Mouse (Mus musculus): ENCODE measurements at regions not wholly inside any gene's neighbourhood (a gene's known extent, or its start where the extent isn't known, plus 50 kb on each side); places are given as distances from the start of the nearest gene placed in this dataset.

DNA sequence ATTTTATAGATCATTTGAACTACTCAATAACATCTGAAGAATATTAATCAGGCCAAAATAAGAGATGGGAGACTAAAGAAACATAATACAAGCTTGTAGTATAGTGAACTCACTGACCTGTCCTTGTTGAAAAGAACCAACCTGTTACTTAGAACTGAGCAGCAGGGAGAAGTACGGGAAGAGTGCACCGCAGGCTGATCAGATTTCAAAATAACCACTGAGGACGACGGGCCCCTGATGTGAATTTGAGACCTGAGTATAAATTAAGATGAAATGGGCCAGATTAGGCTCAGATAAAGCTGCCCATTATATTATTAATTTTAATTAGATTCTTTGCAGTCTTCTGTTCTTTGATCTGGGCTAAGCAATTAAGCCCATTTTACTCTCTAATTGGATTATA lies 391.2 kb upstream of the Tyrp1 start:
- no peak for ATAC-seq (ENCODE audit: extremely low read depth, insufficient number of reproducible peaks, low FRiP score, low TSS enrichment)
- WGBS: 68% methylated on average over 4 of the region's 4 CpGs
- H3K9ac ChIP-seq: no peak overlapping the region

DNA sequence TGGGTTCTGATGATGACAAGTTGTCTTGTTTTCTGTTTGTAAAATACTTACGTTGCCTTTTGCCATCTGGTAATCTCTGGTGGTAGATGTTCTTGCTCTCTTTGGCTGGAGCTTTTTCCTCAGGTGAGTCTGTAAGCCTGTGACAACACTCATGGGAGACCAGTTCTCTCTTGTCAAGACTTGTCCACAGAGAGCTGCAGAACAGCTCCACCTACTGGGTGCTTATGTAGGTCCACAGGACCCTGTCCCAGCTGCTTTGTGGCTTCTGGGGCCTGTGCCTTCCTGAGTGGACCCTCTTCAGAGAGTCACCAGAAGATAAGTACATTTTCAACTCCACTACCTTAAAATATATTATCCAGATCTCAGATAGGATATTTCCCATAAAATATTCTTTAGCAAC lies 370.3 kb upstream of the Tyrp1 start:
- H3K4me3 ChIP-seq: no peak overlapping the region
- H3K9ac ChIP-seq: no peak overlapping the region
- no peaks in the 10 kb centered on the region for H3K9me3 ChIP-seq
- WGBS: 78% methylated on average over 1 of the region's 1 CpGs
- ATAC-seq (ENCODE audit: extremely low read depth, insufficient number of reproducible peaks, low FRiP score, low TSS enrichment): no peak
- H3K4me1 ChIP-seq: no peaks in the 10 kb centered on the region
- no peaks in the 10 kb centered on the region for H3K27me3 ChIP-seq (replicated peaks)
- H3K36me3 ChIP-seq: no peaks in the 10 kb centered on the region
- H3K27ac ChIP-seq (replicated peaks): no peak overlapping the region
- no peak overlapping the region for H3K4me2 ChIP-seq

More for the DNA sequence above, 391.2 kb upstream of the Tyrp1 start:
- no peak overlapping the region for H3K27ac ChIP-seq (replicated peaks)
- no peak overlapping the region for H3K4me2 ChIP-seq
- H3K36me3 ChIP-seq: no peaks in the 10 kb centered on the region
- no peaks in the 10 kb centered on the region for H3K9me3 ChIP-seq
- no peaks in the 10 kb centered on the region for H3K4me1 ChIP-seq
- no peaks in the 10 kb centered on the region for H3K27me3 ChIP-seq (replicated peaks)
- no peak overlapping the region for H3K4me3 ChIP-seq

DNA sequence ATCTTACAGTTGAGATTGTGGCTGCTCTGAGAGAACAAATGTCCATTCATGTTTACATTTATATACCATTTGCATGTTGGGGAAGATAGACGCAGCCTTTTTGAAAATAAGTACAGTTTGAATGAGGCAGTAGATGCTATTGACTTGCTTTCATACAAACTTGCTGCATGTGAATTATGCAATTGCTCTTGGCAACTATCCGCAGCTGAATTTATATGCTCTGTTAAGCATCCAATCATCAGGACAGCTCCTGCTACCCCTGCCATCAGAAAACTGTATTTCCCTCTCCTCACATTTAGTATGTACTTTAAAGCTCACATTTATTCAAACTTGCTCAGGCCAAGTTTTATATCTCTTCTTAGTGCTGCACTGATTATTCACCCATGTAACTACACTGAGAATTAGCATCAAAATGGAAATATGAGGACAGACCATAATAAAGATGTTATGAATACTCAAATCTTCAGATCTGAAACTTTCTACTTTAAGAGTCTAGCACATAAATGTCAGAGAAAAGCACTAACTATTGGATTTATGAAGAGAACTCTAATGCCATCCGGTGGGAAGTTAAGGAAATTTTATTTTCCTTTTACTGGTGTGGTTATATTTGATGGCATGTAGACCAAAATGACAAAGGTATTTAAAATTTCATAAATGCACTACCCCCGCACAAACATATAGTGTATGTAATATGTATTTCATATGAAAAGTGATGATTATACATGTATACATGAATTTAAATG lies 358.0 kb upstream of the Tyrp1 start:
- Histone ChIP-seq H3K27me3 (replicated peaks) (no peaks in the 10 kb centered on the region), H3K27ac (replicated peaks) (no peak overlapping the region), H3K4me1 (no peaks in the 10 kb centered on the region), H3K9me3 (no peaks in the 10 kb centered on the region), H3K36me3 (no peaks in the 10 kb centered on the region), H3K4me2 (no peak overlapping the region), H3K4me3 (no peak overlapping the region), H3K9ac (no peak overlapping the region)
- 79% methylated on average over 4 of the region's 4 CpGs for WGBS
- ATAC-seq (ENCODE audit: extremely low read depth, insufficient number of reproducible peaks, low FRiP score, low TSS enrichment): no peak

DNA sequence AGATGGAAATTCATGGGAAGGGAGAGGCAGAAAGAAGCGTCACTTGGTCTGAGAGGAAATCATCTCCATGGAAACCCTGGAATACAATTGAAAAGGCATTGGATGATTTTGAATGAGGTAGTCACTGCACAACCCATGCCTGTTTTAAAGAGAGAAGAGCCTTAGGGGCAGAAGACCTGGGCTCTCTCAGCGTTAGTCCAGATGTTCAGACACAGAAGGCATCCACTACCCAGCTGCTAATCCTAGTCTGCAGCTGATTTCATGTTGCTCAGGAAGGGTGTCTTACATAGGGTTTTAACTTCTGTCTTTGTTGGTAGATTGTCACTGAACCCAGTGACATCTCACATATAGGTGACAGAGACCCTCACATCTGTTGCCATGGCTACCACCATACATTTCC lies 318.8 kb upstream of the Tyrp1 start:
- Histone ChIP-seq H3K4me2 (no peak overlapping the region), H3K9ac (no peak overlapping the region), H3K36me3 (no peaks in the 10 kb centered on the region), H3K4me3 (no peak overlapping the region), H3K27ac (replicated peaks) (no peak overlapping the region), H3K27me3 (replicated peaks) (no peaks in the 10 kb centered on the region), H3K4me1 (0 out of 2 replicates have a peak, but pooled peaks cover 11% of the 10 kb centered on the region), H3K9me3 (no peaks in the 10 kb centered on the region)
- WGBS: 59% methylated on average over 2 of the region's 2 CpGs
- ATAC-seq (ENCODE audit: extremely low read depth, insufficient number of reproducible peaks, low FRiP score, low TSS enrichment): no peak

DNA sequence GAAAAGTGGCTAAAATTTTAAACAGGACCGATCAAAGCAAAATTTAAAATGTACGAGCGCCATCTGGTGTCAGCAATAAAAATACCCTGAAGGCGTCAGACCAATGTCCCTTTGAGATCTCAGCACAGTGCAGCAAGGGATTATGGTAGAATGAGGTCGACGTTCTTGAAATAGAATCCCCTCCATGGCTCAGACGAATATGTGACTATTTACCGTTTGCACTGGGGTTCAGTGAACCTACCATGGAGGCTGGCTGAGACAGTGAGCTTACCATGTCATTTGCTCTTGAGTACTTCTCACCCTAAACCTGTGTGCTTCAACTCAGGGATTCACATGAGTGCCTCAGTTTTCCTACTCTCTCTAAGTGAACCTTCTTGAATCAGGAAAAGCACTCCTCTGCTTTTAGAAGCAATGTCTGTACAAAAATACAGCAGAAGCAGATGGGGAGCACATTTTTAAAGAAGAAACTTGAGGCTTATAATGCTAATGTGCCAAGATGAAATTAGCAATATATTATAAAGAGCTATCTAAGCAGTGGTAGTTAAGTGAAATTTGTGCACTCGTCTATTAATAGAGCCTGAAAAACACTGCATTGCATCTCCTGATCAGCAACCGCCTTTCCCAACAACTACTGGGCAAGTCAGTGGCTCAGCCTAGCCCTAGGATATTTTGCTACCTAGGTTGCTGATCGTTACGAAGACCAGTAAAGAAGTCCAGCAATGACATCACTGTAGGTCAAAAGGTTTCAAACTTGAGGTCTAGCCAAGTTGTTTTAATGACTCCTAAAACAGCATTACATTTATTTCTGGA lies 316.2 kb upstream of the Tyrp1 start:
- Histone ChIP-seq H3K27me3 (replicated peaks) (no peaks in the 10 kb centered on the region), H3K4me1 (0 out of 2 replicates have a peak, but pooled peaks cover 11% of the 10 kb centered on the region), H3K4me3 (no peak overlapping the region), H3K9ac (no peak overlapping the region; the same call in 1 of the 2 replicates), H3K4me2 (peak overlapping the region; percentile 50), H3K27ac (replicated peaks) (no peak overlapping the region), H3K9me3 (no peaks in the 10 kb centered on the region), H3K36me3 (no peaks in the 10 kb centered on the region)
- 22% methylated on average over 12 of the region's 12 CpGs for WGBS
- peak; percentile 63 for ATAC-seq (ENCODE audit: extremely low read depth, insufficient number of reproducible peaks, low FRiP score, low TSS enrichment)

DNA sequence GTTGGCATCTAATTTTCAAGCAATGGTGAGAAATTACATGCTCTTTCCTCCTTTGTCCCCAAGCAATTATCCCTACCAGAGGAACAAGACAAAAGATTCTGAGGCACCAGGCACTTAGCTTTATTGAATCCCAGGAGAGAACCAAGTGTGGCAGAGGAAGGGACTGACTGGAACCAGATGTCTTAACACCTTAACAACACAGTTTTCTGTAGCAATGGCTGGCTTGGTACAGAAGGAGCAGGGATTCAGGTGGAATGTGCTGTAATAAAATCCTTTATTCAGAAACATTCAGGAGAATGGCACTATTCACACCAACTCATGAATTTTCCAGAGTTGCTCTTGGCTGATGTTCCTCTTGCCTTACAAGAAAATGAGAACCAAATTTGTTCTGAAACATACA lies 315.3 kb upstream of the Tyrp1 start:
- no peaks in the 10 kb centered on the region for H3K9me3 ChIP-seq
- 0 out of 2 replicates have a peak, but pooled peaks cover 11% of the 10 kb centered on the region for H3K4me1 ChIP-seq
- H3K27me3 ChIP-seq (replicated peaks): no peaks in the 10 kb centered on the region
- no peak overlapping the region for H3K27ac ChIP-seq (replicated peaks)
- H3K9ac ChIP-seq: no peak overlapping the region
- H3K4me2 ChIP-seq: no peak overlapping the region
- H3K36me3 ChIP-seq: no peaks in the 10 kb centered on the region
- H3K4me3 ChIP-seq: no peak overlapping the region
- no peak for ATAC-seq (ENCODE audit: extremely low read depth, insufficient number of reproducible peaks, low FRiP score, low TSS enrichment)

DNA sequence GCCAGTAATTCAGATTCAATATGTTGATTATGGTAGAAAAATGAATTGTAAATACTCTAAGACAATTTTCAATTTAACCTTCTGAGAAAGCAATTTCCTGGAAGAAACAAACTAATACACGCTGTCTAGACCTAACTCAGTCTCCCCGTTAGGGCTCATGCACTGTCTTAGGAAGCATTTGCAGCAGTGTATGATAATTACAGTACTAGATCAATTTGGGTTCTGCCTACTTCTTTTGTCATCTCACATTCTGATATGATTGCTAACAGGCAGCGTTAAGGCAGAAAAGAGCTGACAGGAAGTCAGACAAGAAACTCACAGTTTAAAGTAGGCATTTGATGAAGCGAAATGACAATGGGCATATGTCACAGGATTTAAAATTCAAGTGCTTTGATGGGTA lies 294.1 kb upstream of the Tyrp1 start:
- Histone ChIP-seq H3K4me1 (no peaks in the 10 kb centered on the region), H3K27me3 (replicated peaks) (no peaks in the 10 kb centered on the region), H3K36me3 (no peaks in the 10 kb centered on the region), H3K27ac (replicated peaks) (no peak overlapping the region), H3K9me3 (no peaks in the 10 kb centered on the region), H3K9ac (no peak overlapping the region), H3K4me3 (no peak overlapping the region), H3K4me2 (no peak overlapping the region)
- no peak for ATAC-seq (ENCODE audit: extremely low read depth, insufficient number of reproducible peaks, low FRiP score, low TSS enrichment)
- WGBS: 70% methylated on average over 4 of the region's 4 CpGs

DNA sequence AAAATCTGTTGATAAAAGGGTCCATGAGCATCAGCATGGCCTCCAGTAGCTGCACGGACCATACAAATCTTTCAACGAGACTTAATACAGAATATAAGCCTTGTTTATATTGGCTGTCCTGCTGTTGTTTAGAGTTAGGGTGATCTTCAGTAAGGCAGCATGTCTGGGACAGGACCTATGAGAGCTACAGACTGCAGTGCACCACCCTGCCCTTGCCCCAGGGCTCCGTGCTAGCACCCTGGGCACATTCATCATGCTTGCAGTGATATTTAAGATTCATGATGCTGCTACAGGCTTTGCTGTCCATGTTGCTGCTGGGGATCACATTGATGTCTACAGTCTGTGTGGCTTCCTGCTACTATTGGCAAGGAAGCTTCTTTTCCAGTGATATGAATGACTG lies 288.8 kb upstream of the Tyrp1 start:
- no peaks in the 10 kb centered on the region for H3K27me3 ChIP-seq (replicated peaks)
- H3K4me3 ChIP-seq: no peak overlapping the region
- H3K4me2 ChIP-seq: no peak overlapping the region
- H3K27ac ChIP-seq (replicated peaks): no peak overlapping the region
- no peak overlapping the region for H3K9ac ChIP-seq
- H3K9me3 ChIP-seq: no peaks in the 10 kb centered on the region
- H3K4me1 ChIP-seq: no peaks in the 10 kb centered on the region
- WGBS: 80% methylated on average over 3 of the region's 3 CpGs
- no peak for ATAC-seq (ENCODE audit: extremely low read depth, insufficient number of reproducible peaks, low FRiP score, low TSS enrichment)
- H3K36me3 ChIP-seq: no peaks in the 10 kb centered on the region

DNA sequence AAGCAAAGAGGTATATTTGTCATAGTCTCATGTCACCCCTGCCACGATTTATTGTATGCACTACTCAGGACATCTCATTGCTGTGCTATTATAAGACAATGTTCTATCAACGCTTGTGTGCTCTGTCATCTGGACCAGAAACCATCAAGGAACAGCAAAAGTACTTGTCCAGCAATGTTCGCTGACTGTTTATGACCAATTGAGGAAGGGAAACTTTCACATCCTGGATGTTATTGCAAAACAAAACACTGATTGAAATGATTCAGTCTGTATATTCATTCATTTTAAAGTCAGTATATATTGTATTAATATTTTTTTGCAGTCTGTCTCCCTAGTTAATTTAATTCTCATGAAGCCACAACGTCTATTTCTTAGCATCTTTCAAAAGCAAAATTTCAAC lies 244.5 kb upstream of the Tyrp1 start:
- Histone ChIP-seq H3K36me3 (no peaks in the 10 kb centered on the region), H3K4me1 (no peaks in the 10 kb centered on the region), H3K9ac (no peak overlapping the region), H3K27ac (replicated peaks) (no peak overlapping the region), H3K27me3 (replicated peaks) (no peaks in the 10 kb centered on the region), H3K4me2 (no peak overlapping the region), H3K9me3 (no peaks in the 10 kb centered on the region), H3K4me3 (no peak overlapping the region)
- ATAC-seq (ENCODE audit: extremely low read depth, insufficient number of reproducible peaks, low FRiP score, low TSS enrichment): no peak
- 69% methylated on average over 4 of the region's 4 CpGs for WGBS

DNA sequence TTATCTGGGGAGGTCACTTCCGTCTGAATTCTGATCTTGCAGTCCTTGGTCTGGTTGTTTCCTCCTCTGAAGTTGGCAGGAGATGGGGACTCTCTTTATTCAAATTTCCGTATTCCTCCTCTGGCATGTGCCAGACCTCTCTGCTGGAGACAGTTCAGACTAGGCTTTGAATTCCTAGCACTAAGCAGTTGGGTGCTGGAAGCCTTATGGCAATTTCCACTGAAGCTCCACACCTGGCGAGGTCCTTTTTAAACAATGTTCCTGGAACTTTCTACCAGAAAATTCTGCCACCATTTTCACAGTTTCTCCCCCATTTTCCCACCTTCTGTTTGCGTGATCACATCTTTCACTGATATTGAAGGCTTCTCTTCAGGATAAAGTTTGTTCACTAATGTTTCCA lies 205.7 kb upstream of the Tyrp1 start:
- ATAC-seq (ENCODE audit: extremely low read depth, insufficient number of reproducible peaks, low FRiP score, low TSS enrichment): no peak
- WGBS: 56% methylated on average over 4 of the region's 4 CpGs
- H3K9ac ChIP-seq: no peak overlapping the region

DNA sequence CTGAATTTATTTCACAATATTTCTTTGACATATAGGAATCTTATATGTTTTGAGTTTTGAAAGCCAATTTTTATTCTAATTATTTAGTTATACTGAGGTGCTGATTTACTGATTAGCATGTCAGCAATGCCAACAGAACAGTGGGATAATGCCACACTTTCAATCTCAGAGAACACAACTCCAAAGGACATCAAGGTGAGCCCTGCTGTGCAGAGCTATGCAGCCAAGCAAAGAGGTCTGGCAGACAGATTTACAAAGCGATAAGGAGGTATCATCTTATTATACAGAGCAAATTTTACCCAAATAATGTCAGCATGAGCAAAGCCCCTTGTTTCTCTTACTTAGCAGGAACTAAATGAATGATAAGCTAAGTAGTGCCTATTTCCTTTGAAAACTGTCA lies 204.7 kb upstream of the Tyrp1 start:
- Histone ChIP-seq H3K27me3 (replicated peaks) (no peaks in the 10 kb centered on the region), H3K4me2 (no peak overlapping the region), H3K9ac (no peak overlapping the region), H3K4me3 (no peak overlapping the region), H3K9me3 (no peaks in the 10 kb centered on the region), H3K4me1 (no peaks in the 10 kb centered on the region), H3K36me3 (no peaks in the 10 kb centered on the region), H3K27ac (replicated peaks) (no peak overlapping the region)
- ATAC-seq (ENCODE audit: extremely low read depth, insufficient number of reproducible peaks, low FRiP score, low TSS enrichment): no peak
- WGBS: 54% methylated on average over 1 of the region's 1 CpGs

More for the DNA sequence above, 205.7 kb upstream of the Tyrp1 start:
- H3K4me3 ChIP-seq: no peak overlapping the region
- no peaks in the 10 kb centered on the region for H3K4me1 ChIP-seq
- no peaks in the 10 kb centered on the region for H3K36me3 ChIP-seq
- H3K4me2 ChIP-seq: no peak overlapping the region
- no peaks in the 10 kb centered on the region for H3K9me3 ChIP-seq
- no peaks in the 10 kb centered on the region for H3K27me3 ChIP-seq (replicated peaks)
- no peak overlapping the region for H3K27ac ChIP-seq (replicated peaks)

DNA sequence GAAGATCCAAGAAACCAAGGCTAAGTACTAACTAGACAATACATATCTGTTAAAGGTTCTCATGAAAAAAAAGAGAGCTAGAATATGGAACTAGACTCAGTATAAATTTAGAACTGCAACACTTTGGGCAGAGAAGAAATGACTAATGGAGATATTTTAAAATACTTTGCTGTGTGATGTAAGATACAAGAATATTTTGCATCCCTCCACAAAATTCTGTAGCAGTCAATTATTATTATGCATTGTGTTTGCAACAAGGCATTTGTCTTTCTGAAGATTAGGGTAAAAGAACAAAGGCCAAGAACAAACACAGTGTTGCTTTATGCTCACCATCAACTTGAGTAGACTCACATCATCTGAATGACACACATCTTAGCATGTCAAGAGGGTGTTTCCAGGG lies 203.7 kb upstream of the Tyrp1 start:
- Histone ChIP-seq H3K4me2 (no peak overlapping the region), H3K4me3 (no peak overlapping the region), H3K4me1 (no peaks in the 10 kb centered on the region), H3K36me3 (no peaks in the 10 kb centered on the region), H3K9me3 (no peaks in the 10 kb centered on the region), H3K9ac (no peak overlapping the region), H3K27me3 (replicated peaks) (no peaks in the 10 kb centered on the region), H3K27ac (replicated peaks) (no peak overlapping the region)
- ATAC-seq (ENCODE audit: extremely low read depth, insufficient number of reproducible peaks, low FRiP score, low TSS enrichment): no peak
